Mouse (Mus musculus): Measurements from ENCODE around the gene Abcb5. TPM values are rescaled to one million over a fixed set of nuclear protein-coding genes. Genes with fewer than 3 reads are reported as not detected.

Abcb5 gene
- total and polyA plus RNA-seq, 3 experiments, result not detected

DNA sequence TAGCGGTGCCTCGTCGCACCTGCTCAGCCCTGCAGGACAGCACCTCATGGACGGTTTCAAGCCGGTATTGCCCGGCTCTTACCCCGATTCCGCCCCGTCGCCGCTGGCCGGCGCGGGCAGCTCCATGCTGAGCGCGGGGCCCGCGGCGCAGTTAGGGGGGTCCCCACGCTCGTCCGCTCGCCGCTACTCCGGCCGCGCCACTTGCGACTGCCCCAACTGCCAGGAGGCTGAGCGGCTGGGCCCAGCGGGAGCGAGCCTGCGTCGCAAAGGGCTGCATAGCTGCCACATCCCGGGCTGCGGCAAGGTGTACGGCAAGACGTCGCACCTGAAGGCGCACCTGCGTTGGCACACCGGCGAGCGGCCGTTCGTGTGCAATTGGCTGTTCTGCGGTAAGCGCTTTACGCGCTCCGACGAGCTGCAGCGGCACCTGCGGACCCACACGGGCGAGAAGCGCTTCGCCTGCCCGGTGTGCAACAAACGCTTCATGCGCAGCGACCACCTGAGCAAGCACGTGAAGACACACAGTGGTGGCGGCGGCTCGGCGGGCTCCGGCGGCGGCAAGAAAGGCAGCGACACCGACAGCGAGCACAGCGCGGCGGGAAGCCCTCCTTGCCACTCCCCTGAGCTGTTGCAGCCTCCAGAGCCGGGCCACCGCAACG, 116.9 kb downstream of the Abcb5 start:
- dilution Hi-C loops (cut with MboI; ENCODE audit: extremely low pct_ligation_motif_present, extremely low pct_unique_long_range_greater_than_20kb, low sequenced_read_pairs) (no loop called here), in situ Hi-C loops (cut with MboI; ENCODE audit: low pct_ligation_motif_present, low pct_unique_long_range_greater_than_20kb, low sequenced_read_pairs) (no loop called here)
- Histone ChIP-seq H3K4me3 (replicated peaks in 1 of 3; ENCODE audit: low read depth in 2 of 3, low read length in 2 of 3, poor library complexity in 1 of 3) (no peak overlapping the region), H3K27ac (ENCODE audit: insufficient read depth, low read depth) (no peak overlapping the region), H3K79me2 (replicated peaks; ENCODE audit: control insufficient read depth, extremely low read depth, insufficient read depth, poor library complexity, severe bottlenecking) (no peaks in the 10 kb centered on the region), H3K36me3 (replicated peaks in 1 of 2; ENCODE audit: control insufficient read depth in 1 of 2, insufficient read depth in 1 of 2, low read length in 1 of 2) (no peaks in the 10 kb centered on the region), H3K9me3 (replicated peaks; ENCODE audit: low read length) (peaks cover 22% of the 10 kb centered on the region), H3K4me2 (ENCODE audit: insufficient read depth, low read depth, poor library complexity, severe bottlenecking) (no peak overlapping the region), H3K4me1 (ENCODE audit: control insufficient read depth in 1 of 2, insufficient read depth in 2 of 2) (no peaks in the 10 kb centered on the region), H3K9ac (ENCODE audit: insufficient read depth, low read depth) (no peak overlapping the region), H3K27me3 (replicated peaks) (no peaks in the 10 kb centered on the region)
- no peak for DNase-seq (ENCODE audit: extremely low read depth)
- TF ChIP-seq ZNF384 (IDR thresholded peaks at IDR 0.05; ENCODE audit: low read depth, low read length) (no peak), MAFK (IDR thresholded peaks at IDR 0.05; ENCODE audit: insufficient replicate concordance, low read length) (no peak), EP300 (IDR thresholded peaks at IDR 0.05; ENCODE audit: low read length) (no peak), MAZ (IDR thresholded peaks at IDR 0.05; ENCODE audit: low read depth, low read length) (no peak), NELFE (IDR thresholded peaks at IDR 0.05; ENCODE audit: low read depth, low read length) (no peak), SMC3 (IDR thresholded peaks at IDR 0.05; ENCODE audit: low read depth, low read length) (no peak), ZMIZ1 (IDR thresholded peaks at IDR 0.05; ENCODE audit: low read depth, low read length) (no peak), JUN (IDR thresholded peaks at IDR 0.05; ENCODE audit: insufficient read depth, low read depth, low read length) (no peak), KAT2A (IDR thresholded peaks at IDR 0.05; ENCODE audit: insufficient replicate concordance, low read length) (no peak), MEF2A (IDR thresholded peaks at IDR 0.05; ENCODE audit: borderline replicate concordance, low read depth, low read length) (no peak), POLR2A (IDR thresholded peaks at IDR 0.05; ENCODE audit: low read depth, low read length) (no peak), ZC3H11A (IDR thresholded peaks at IDR 0.05; ENCODE audit: low read depth, low read length) (no peak)

- in situ Hi-C loops (cut with MboI; ENCODE audit: low pct_ligation_motif_present, low pct_unique_long_range_greater_than_20kb, low sequenced_read_pairs), result no loop called here
- Histone ChIP-seq H3K36me3 (replicated peaks in 1 of 2; ENCODE audit: control insufficient read depth in 1 of 2, insufficient read depth in 1 of 2, low read length in 1 of 2) (no peaks in the 10 kb centered on the region), H3K9ac (ENCODE audit: insufficient read depth, low read depth) (no peak overlapping the region), H3K4me3 (replicated peaks in 1 of 3; ENCODE audit: low read depth in 2 of 3, low read length in 2 of 3, poor library complexity in 1 of 3) (no peak overlapping the region), H3K79me2 (replicated peaks; ENCODE audit: control insufficient read depth, extremely low read depth, insufficient read depth, poor library complexity, severe bottlenecking) (no peaks in the 10 kb centered on the region), H3K27ac (ENCODE audit: insufficient read depth, low read depth) (no peak overlapping the region), H3K27me3 (replicated peaks) (no peaks in the 10 kb centered on the region), H3K4me2 (ENCODE audit: insufficient read depth, low read depth, poor library complexity, severe bottlenecking) (no peak overlapping the region), H3K4me1 (ENCODE audit: control insufficient read depth in 1 of 2, insufficient read depth in 2 of 2) (no peaks in the 10 kb centered on the region), H3K9me3 (replicated peaks; ENCODE audit: low read length) (peaks cover 22% of the 10 kb centered on the region)
- TF ChIP-seq ZNF384 (IDR thresholded peaks at IDR 0.05; ENCODE audit: low read depth, low read length) (no peak), E2F4 (IDR thresholded peaks at IDR 0.05; ENCODE audit: insufficient replicate concordance, low read depth, low read length) (no peak), NRF1 (IDR thresholded peaks at IDR 0.05; ENCODE audit: low read depth, low read length) (no peak), CHD1 (IDR thresholded peaks at IDR 0.05; ENCODE audit: low read depth, low read length) (no peak), ETS1 (conservative IDR thresholded peaks at IDR 0.05; ENCODE audit: low read depth, low read length) (no peak), MAZ (IDR thresholded peaks at IDR 0.05; ENCODE audit: low read depth, low read length) (no peak), EP300 (IDR thresholded peaks at IDR 0.05; ENCODE audit: low read length) (no peak), IRF4 (IDR thresholded peaks at IDR 0.05; ENCODE audit: low read depth, low read length) (no peak), TCF12 (IDR thresholded peaks at IDR 0.05; ENCODE audit: low read depth, low read length) (no peak), POLR2A (IDR thresholded peaks at IDR 0.05; ENCODE audit: low read depth, low read length) (no peak), HCFC1 (IDR thresholded peaks at IDR 0.05; ENCODE audit: low read depth, low read length) (no peak), KAT2A (IDR thresholded peaks at IDR 0.05; ENCODE audit: insufficient replicate concordance, low read length) (no peak), RCOR1 (conservative IDR thresholded peaks at IDR 0.05; ENCODE audit: low read depth, low read length) (no peak), ZKSCAN1 (IDR thresholded peaks at IDR 0.05; ENCODE audit: borderline replicate concordance, low read depth, low read length) (no peak), ZMIZ1 (IDR thresholded peaks at IDR 0.05; ENCODE audit: low read depth, low read length) (no peak), USF1 (IDR thresholded peaks at IDR 0.05; ENCODE audit: low read depth, low read length) (no peak), USF2 (conservative IDR thresholded peaks at IDR 0.05; ENCODE audit: low read depth, low read length) (no peak), MAX (IDR thresholded peaks at IDR 0.05; ENCODE audit: low read length) (no peak)
- dilution Hi-C loops (cut with MboI; ENCODE audit: extremely low pct_ligation_motif_present, extremely low pct_unique_long_range_greater_than_20kb, low sequenced_read_pairs), result no loop called here
- DNase-seq (ENCODE audit: extremely low read depth), result no peak
Measured at GRCm38 (mm10) chr12:118848496-118849202, 117.6 kb downstream of the Abcb5 start.
